Mouse (Mus musculus) right cerebral cortex, postnatal 14 days (tissue): Measurements from ENCODE around the gene Hoxc11.

Experiments
- DNase-seq: peaks from one replicate; pipeline ENCODE4 v3.0.0; 2022

Gene Hoxc11

GRCm38 (mm10) chr15:102965892-102966775 is 11.9 kb downstream of the Hoxc11 start:
- DNase-seq = peak; percentile 33

- DNase-seq = no peak
Measured at GRCm38 (mm10) chr15:102966776-102967311, 12.6 kb downstream of the Hoxc11 start, which contains the start of gene Hoxc10. Gene Hoxc10 (plus strand): TSS chr15:102966796.

- no peak for DNase-seq
Measured at GRCm38 (mm10) chr15:102967312-102967510, 13.0 kb downstream of the Hoxc11 start, which contains the start of gene Hoxc5. Gene Hoxc5 (plus strand): TSS chr15:102967443.

DNA sequence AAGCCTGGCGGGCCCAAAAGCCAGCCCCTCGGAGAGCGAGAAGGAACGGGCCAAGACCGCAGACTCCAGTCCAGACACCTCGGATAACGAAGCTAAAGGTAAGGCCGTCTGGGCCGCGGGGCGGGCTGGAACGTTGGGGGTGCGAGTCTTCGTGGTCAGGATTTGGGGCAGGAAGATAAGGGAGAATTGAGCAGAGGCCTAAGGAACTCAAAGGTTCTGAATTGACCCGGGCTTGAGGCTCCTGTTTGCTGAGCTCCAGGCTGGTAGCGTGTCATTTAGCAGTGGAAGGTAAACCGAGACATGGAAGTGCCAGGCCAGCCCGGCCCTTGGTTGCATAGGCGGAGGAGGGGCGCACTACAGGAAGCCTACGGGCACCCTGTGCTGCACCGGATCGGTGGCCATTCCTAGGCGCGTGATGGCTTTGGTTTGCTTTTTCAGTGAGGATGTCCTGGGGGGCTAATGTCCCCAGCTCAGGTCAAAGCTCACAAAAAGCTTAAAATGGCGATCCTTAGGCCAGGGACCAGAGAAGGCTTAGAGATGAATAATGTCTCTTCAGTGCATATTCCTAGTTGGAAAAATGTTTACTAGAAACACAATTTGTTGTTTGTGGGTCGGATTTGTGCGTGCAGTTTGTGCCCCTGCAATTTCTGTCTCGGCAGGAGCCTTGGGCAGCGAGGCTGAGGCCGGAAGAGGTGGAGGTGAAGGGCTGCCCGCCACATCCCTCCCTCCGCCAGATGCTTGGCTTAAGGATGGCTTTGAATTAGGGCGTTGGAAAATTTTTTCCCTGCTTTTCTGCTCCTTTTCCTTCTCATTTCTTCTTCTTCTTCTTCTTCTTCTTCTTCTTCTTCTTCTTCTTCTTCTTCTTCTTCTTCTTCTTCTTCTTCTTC is 13.5 kb downstream of the Hoxc11 start:
- no peak for DNase-seq

DNA sequence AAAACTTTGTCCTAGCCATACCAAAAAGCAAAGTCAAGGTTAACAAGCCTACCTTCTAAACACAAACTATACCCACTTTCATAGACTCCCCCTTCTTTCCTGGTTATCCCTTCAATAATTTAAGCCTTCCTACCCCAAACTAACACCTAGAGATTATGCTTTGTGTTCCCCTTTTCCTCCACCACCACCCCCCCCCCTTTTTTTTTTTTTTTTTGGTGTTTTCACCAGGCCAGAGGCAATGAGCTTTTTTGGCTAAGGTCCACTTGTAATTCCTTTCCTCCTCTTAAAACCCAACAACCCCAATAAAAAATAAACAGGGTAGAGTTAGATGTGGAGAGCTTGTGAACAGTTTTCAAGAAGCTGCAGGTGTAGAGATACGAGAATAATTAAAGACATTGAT is 15.1 kb downstream of the Hoxc11 start:
- DNase-seq = no peak

GRCm38 (mm10) chr15:102970740-102971139 is 16.5 kb downstream of the Hoxc11 start:
- DNase-seq = no peak

DNA sequence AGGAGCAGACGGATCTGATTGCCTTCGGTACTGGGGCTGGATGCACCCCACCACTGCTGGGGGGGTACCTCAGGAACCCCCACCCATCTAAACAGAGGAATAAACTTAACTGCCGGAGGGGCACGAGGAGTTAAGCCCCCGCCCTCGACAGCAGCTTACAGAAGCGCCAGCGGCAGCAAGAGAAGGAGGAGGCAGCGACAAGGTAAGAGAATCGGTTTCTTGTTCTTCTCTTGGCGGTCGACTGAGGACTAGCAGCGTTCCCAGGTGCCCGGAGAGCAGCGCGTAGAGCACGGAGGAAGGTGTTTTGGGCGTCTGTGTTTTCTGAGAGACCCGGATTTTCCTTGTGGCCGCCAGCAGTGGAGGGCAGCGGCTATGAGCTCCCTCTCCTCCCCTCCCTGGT is 18.0 kb downstream of the Hoxc11 start:
- DNase-seq = no peak

DNA sequence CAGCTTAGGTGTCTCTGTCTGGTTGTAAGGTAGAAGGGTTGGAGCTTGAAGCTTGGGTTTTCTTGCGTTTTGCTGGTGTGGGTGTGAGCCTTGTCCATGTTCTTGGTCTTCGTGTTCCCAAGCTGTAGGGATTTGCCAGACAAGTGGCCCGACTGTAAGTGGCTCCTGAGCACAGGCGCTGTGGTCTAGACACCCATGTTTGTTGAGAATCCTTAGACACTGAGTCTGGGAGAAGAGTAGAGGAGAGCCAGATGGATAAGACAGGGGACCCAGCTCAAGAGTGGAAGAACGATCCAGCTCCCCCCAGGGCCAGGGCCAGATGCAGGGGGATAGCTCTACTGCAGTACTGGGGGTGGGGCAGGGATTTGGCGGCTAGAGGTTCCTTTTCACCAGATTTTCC is 18.5 kb downstream of the Hoxc11 start:
- no peak for DNase-seq

GRCm38 (mm10) chr15:102975034-102975433 is 20.8 kb downstream of the Hoxc11 start:
- DNase-seq = no peak

- DNase-seq = no peak
Measured at GRCm38 (mm10) chr15:102975688-102976111, 21.5 kb downstream of the Hoxc11 start.

GRCm38 (mm10) chr15:102976171-102976570 is 21.9 kb downstream of the Hoxc11 start, which contains the start of gene Hoxc9:
Gene Hoxc9 (plus strand): TSS chr15:102976439.
- DNase-seq = no peak

- no peak for DNase-seq
Measured at GRCm38 (mm10) chr15:102976631-102977422, 22.6 kb downstream of the Hoxc11 start.

GRCm38 (mm10) chr15:102977423-102977974 is 23.3 kb downstream of the Hoxc11 start:
- no peak for DNase-seq

GRCm38 (mm10) chr15:102978615-102979515 is 24.6 kb downstream of the Hoxc11 start:
- DNase-seq = no peak

DNA sequence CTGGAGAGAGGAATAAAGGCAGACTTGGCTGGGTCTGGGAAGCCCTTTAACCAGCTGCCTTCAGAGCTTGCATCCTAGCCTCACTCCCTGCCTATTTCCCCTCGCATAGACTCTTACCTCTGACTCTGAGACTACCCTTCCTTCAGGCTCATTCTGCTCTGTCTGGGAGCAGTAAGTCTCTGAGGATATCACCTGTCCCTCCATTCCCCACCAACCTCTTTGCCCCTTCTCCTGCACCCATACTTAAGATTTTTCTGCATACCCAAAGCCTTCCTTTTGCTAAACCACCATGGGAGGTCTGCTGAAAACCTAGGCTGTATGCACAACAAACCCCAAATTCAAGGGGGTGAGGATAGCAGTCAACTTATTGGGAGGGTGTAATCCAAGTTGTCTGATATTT is 25.7 kb downstream of the Hoxc11 start:
- no peak for DNase-seq

GRCm38 (mm10) chr15:102980352-102980751 is 26.1 kb downstream of the Hoxc11 start:
- DNase-seq = no peak

DNA sequence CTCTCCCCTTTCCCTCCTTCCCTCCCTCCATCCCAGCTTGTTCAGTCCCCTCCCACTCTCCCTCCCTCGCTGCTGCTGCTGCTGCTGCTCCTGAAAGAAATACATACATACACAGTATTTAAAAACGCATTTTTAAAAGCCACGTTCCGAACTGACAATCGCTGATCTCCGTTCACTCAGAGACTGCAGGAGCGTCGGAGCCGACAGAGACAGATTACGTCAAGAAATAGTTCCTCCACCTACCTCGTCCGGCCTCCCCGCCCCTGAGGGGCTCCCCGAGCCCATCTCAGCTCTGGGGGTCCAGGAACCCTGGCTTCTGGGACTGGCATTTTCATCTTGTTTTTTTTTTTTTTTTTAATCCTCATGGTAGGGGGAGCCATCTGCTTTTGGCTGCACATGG is 26.7 kb downstream of the Hoxc11 start:
- no peak for DNase-seq

DNA sequence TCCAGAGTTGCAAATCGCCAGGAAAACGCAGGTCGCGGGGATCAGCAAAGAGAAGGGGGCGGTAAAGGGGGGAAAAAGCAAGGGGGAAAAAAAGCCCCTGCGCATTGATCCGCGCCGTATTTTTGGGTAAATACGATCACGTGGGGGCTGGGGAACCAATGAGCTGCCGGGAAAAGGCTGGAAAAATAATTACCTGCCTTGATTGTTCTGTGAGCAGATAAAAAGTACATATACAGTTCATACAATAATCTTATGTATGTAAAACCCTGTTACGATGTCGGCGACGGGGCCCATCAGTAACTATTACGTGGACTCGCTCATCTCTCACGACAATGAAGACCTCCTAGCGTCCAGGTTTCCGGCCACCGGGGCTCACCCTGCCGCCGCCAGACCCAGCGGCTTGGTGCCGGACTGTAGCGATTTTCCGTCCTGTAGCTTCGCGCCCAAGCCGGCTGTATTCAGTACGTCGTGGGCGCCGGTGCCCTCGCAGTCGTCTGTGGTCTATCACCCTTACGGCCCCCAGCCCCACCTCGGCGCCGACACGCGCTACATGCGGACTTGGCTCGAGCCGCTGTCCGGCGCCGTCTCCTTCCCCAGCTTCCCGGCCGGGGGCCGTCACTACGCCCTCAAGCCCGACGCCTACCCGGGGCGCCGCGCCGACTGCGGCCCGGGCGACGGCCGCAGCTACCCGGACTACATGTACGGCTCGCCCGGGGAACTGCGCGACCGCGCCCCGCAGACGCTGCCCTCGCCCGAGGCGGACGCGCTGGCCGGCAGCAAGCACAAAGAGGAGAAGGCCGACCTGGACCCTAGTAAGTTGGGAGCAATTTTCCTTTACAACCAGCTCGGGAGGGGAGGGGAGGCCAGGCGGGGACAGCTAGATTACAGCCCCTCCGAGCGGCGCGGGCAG is 27.4 kb downstream of the Hoxc11 start:
- no peak for DNase-seq

DNA sequence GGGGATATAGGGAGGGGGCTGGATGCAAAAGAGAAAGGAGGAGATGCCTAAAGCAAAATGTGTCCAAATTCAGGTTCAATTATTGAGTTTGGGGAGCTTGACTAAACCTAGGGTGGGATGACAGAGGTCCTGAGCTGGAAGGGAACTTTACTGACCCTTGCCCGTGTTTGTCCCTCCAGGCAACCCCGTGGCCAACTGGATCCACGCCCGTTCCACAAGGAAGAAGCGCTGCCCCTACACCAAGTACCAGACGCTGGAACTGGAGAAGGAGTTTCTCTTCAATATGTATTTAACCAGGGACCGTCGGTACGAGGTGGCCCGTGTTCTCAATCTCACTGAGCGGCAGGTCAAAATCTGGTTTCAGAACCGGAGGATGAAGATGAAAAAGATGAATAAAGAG is 29.5 kb downstream of the Hoxc11 start:
- DNase-seq = no peak

DNA sequence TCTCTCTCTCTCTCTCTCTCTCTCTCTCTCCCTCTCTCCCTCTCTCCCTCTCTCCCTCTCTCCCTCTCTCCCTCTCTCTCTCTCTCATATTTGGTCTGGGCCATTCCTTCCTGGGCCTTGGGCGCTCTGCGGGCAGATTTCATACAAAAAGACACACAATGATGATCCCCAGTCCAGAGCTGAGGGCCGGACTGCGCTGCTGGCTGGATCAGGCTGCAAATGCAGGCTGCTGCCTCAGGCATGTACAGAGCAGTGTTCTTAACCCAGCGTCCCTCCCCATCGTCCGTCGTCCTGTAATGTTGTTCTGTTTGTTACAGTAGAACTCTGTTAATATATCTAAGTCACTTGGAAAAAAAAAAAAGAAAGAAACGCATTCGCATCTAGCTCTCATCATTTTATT is 30.3 kb downstream of the Hoxc11 start:
- DNase-seq = no peak
